Mouse (Mus musculus) left cerebral cortex, adult 8-10 months (tissue): ENCODE measurements around the gene Casp2. TPM values are rescaled to one million over a fixed set of nuclear protein-coding genes. Genes with fewer than 3 reads are reported as not detected.

Source experiments
- DNase-seq, 2 experiments: peaks; one replicate each; pipeline ENCODE4 v3.0.0; 2022; ENCODE audit warnings: low spot score in 2 of 2
- total RNA-seq, 4 experiments: library from RNA; stranded (reverse); gene quantifications; 2 replicates each; pipeline ENCODE4 v1.2.4; 2022

Gene Casp2
- total RNA-seq = 10 to 100 TPM; 20.7 to 22.6 (median 22.0) TPM

- peak; percentile 90 to 99 for DNase-seq
Observed at GRCm38 (mm10) chr6:42264626-42265312, at the start of gene Casp2. Gene Casp2 (plus strand): TSS chr6:42264985.

DNA sequence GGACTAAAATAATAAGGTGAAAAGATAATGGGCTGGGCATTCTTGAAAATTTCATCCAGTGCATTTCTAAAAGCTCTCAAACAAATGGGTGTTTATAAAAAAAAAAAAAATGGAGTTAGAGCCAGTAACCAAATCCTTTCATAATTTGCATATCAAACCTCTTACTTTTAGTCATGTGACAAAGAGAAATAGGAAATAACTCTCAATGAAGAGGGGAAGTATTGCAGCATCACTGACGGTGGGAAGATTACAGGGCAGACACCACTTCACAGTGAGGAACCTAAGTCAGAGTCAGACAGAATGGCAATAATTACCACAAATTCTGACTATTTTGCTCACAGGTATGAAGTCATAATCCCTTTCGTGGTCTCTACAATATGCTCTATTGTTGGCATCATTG, 49.8 kb upstream of the Casp2 start, which contains the start of gene Tas2r144:
Gene Tas2r144 (plus strand): TSS at position 301 of the 400 bp plus-strand sequence.
- DNase-seq = no peak

- DNase-seq = no peak
Observed at GRCm38 (mm10) chr6:42222286-42222685, 42.5 kb upstream of the Casp2 start.

- DNase-seq = no peak
Observed at GRCm38 (mm10) chr6:42225046-42225445, 39.7 kb upstream of the Casp2 start.

- peak in 1 of 2 experiments; percentile 40 for DNase-seq
Observed at GRCm38 (mm10) chr6:42227240-42228101, 37.3 kb upstream of the Casp2 start.

DNA sequence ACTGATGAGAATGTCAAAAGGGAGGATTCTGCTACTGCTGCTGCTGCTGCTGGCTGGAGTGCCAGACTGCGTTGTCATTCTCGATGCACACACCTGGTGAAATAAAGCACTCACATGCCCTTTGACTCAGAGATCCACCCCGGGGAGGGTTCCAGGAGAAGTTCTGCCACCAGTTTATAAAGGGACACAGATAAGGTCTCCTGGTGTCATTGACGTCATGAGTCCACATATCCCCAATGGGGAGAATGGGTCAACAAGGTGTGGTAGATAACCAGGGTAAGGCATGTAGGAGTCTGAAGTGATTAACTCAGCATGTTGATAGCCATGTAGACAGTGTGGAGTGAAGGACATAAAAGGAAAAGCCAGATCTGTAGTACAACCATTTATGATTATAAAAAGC, 35.2 kb upstream of the Casp2 start:
- no peak for DNase-seq

DNA sequence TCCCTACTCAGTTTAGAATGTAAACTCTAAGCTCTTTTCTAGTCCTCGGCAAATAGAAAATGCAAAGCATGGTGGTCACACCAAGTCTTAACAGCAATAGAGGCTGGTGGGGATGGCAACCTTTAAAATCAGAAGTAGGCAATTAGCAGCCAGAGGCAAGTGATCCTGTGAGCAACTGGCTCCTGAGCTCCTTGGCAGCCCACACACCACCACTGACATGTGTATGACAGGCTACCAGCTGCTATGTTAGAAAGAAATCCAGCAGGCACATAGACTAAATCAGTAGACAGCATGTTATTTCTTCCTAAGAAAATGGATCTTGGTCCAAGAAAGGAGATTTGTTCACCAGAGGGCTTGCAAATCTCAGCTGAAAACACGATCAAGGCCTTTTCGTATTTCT, 33.6 kb upstream of the Casp2 start:
- peak in 1 of 2 experiments; percentile 59 for DNase-seq

DNA sequence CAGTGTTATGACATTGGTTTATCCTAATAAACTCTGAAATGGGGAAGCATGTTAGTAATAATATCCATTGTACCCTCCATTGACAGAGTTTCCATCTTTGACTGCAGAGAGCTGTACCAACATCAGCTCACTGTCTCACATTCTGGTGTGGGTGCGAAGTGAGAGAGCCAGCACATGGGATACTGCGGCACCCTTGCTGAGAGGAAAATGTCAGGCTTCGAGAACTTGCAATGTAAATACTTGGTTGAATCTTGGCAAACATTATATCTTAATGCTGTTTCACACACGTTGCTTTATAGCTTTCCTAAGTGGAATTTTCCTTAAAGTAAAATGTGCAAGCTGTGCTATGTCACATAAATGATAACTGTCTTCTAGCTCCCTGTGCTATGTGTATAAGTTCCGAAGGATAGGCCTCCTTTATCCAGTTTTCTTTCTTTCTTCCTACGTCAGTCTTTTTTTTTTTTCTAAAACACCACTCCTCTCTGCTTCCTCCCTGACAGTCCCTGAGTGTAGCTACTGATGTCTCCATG, 27.4 kb upstream of the Casp2 start:
- DNase-seq = peak in 1 of 2 experiments; percentile 60

GRCm38 (mm10) chr6:42241311-42242045, 23.3 kb upstream of the Casp2 start:
- no peak for DNase-seq

DNA sequence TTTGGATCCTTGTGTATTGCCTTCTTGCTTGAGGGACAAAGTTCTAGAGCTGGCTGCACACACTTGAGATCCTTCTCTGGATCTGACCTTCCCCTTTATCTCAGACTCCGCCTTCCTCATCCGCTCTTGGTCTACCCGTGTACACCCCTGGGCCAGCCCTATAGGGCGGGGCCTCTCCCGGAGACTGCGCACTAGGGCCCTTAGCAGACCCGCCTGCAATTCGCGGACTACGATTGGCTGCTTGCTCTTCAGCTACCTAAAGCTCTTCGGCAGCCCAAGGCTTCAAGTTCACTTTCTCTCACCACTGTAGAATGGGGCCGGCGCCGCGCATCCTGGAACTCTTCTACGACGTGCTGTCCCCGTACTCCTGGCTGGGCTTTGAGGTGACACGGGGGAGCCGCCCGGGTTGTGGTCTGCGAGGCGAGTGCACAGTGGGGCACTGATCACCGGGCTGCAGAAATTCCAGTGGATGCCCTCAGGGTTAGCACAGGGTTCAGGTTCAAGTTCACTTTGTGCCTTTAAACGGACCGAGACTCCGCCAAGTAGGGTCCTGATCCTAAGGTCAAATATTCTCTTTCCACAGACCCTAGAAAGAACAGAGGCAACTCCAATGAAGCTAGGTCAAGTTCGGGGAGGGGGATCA, 19.0 kb upstream of the Casp2 start, which contains the start of gene Gstk1:
Gene Gstk1 (plus strand): TSS at position 225 of the 643 bp plus-strand sequence.
- DNase-seq = peak; percentile 28 to 63

GRCm38 (mm10) chr6:42247173-42247572, 17.6 kb upstream of the Casp2 start:
- DNase-seq = no peak

DNA sequence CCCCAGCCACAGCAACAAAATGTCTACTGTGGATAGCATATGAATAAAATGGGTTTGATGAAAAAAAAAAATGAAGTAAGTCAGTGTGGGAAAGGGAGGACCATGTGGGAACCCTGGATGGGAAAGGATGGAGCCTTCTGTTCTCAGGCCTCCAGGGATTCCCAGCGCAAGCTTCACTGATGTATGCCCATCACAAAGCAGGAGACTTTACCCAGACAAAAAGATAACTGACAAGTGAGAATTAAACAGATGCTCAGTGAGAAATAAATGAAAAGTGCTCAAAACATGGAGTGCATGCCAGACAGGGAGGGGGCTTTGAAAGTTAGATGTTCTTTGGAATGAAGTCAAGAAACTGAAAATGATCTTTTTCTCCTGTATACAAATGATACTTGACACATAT, 16.8 kb upstream of the Casp2 start:
- DNase-seq = no peak

GRCm38 (mm10) chr6:42251791-42252190, 13.0 kb upstream of the Casp2 start:
- DNase-seq = no peak

- DNase-seq = no peak
Observed at GRCm38 (mm10) chr6:42253103-42253502, 11.7 kb upstream of the Casp2 start.

- peak in 1 of 2 experiments; percentile 32 for DNase-seq
Observed at GRCm38 (mm10) chr6:42257303-42257863, 7.4 kb upstream of the Casp2 start.

DNA sequence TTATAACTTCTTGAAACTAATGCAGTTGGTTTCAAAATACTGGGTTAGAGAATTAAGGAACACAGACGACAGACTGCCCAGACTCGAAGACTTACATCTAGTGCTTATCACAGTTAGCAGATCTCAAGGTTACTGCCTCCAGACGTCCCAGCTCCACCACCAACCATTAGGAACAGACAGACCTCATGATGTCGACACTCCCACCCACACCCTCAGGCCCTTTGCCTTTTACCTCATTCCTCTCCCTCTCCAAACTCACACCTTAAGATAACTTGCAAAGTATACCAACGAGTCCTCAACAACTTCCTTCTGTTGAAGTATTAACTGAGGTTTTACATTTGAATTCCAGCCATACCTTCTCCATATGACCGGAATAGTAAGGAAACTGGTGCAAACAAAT, 4.4 kb upstream of the Casp2 start:
- no peak for DNase-seq

GRCm38 (mm10) chr6:42261524-42262170, 3.1 kb upstream of the Casp2 start, which contains the start of gene Tmem139:
Gene Tmem139 (plus strand): TSS chr6:42261970.
- DNase-seq = no peak

GRCm38 (mm10) chr6:42265391-42266330, 876 bp downstream of the Casp2 start:
- no peak for DNase-seq

GRCm38 (mm10) chr6:42270817-42271216, 6.0 kb downstream of the Casp2 start:
- DNase-seq = no peak
